Mouse (Mus musculus) liver, embryonic 11.5 days (tissue): ENCODE data around the gene Fancc. TPM values are rescaled to one million over a fixed set of nuclear protein-coding genes. Genes with fewer than 3 reads are reported as not detected.

Experiments
- ATAC-seq: fragments of 200-750 bp; cut with Nextera tagmentation; replicated peaks from 2 replicates; pipeline ENCODE4 v1.8.0; 2017; ENCODE audit warnings: moderate number of reproducible peaks, mild to moderate bottlenecking, moderate TSS enrichment, moderate library complexity; ENCODE audit not compliant: low FRiP score
- DNase-seq: peaks from one replicate; pipeline ENCODE4 v3.0.0-alpha.2; 2017; ENCODE audit warnings: low spot score
- H3K27ac ChIP-seq: fragments of 300-500 bp; sonication (generic); 2 replicates; pipeline ENCODE4 v1.5.1; 2014; ENCODE audit warnings: mild to moderate bottlenecking, low read depth, low read length, control low read depth
- H3K27me3 ChIP-seq: fragments of 300-500 bp; sonication (generic); replicated peaks from 2 replicates; pipeline ENCODE4 v1.6.1; 2014; ENCODE audit warnings: low read length, mixed read lengths; ENCODE audit not compliant: control insufficient read depth, insufficient read depth
- H3K36me3 ChIP-seq: fragments of 300-500 bp; sonication (generic); 2 replicates; pipeline ENCODE4 v1.6.1; 2014; ENCODE audit warnings: mild to moderate bottlenecking, low read length, moderate library complexity, mixed read lengths; ENCODE audit not compliant: control insufficient read depth, insufficient read depth
- H3K4me1 ChIP-seq: fragments of 300-500 bp; sonication (generic); replicated peaks from 2 replicates; pipeline ENCODE4 v1.6.1; 2014; ENCODE audit warnings: low read length, mixed read lengths; ENCODE audit not compliant: control insufficient read depth, insufficient read depth
- H3K4me2 ChIP-seq: fragments of 300-500 bp; sonication (generic); 2 replicates; pipeline ENCODE4 v1.6.1; 2014; ENCODE audit warnings: mild to moderate bottlenecking, control low read depth, moderate library complexity
- H3K4me3 ChIP-seq: fragments of 300-500 bp; sonication (generic); 2 replicates; pipeline ENCODE4 v1.5.1; 2014; ENCODE audit warnings: low read depth, low read length, control low read depth
- H3K9ac ChIP-seq: fragments of 300-500 bp; sonication (generic); 2 replicates; pipeline ENCODE4 v1.6.1; 2014; ENCODE audit warnings: low read depth, low read length, control low read depth
- H3K9me3 ChIP-seq: fragments of 300-500 bp; sonication (generic); 2 replicates; pipeline ENCODE4 v1.6.1; 2016; ENCODE audit warnings: low read length, inconsistent platforms, mixed read lengths; ENCODE audit not compliant: control insufficient read depth
- WGBS: fragments of 180-500 bp; shearing (Covaris S2); extraction: QIAGEN DNeasy Blood & Tissue Kit; methylation state at CpG from one replicate; pipeline ENCODE4 v1.1.7; 2014; 5-methylcytosine and 5-hydroxymethylcytosine counted together
- polyA plus RNA-seq: library from polyadenylated mRNA; unstranded; fragments of >200 nt; fragmentation: Nextera tagmentation; extraction: Ambion mirVana; gene quantifications from 2 replicates; pipeline ENCODE4 v1.2.1, GENCODE M21; 2014

Fancc gene
- polyA plus RNA-seq, 1 experiment from 2014 or later, result 18.9 TPM

- Histone ChIP-seq H3K4me1 (peaks cover 28% of the 10 kb centered on the region), H3K36me3 (peaks cover 5% of the 10 kb centered on the region; the same call in 1 of the 2 replicates), H3K27me3 (no peaks in the 10 kb centered on the region), H3K9me3 (no peaks in the 10 kb centered on the region), H3K4me2 (no peak overlapping the region), H3K4me3 (no peak overlapping the region), H3K9ac (no peak overlapping the region), H3K27ac (no peak overlapping the region)
- peak; percentile 50 for ATAC-seq
- no peak for DNase-seq
- 70% methylated on average over 5 of the region's 5 CpGs for WGBS
These were observed 241.5 kb downstream of the Fancc start for GRCm38 (mm10) chr13:63255519-63256011.

GRCm38 (mm10) chr13:63253886-63254636 is 243.0 kb downstream of the Fancc start:
- no peak overlapping the region for H3K4me2 ChIP-seq
- ATAC-seq (no peak), DNase-seq (no peak)
- peaks cover 28% of the 10 kb centered on the region for H3K4me1 ChIP-seq
- H3K36me3 ChIP-seq, result peaks cover 5% of the 10 kb centered on the region; the same call in 1 of the 2 replicates
- H3K27me3 ChIP-seq, result no peaks in the 10 kb centered on the region
- H3K27ac ChIP-seq, result no peak overlapping the region
- H3K9me3 ChIP-seq, result no peaks in the 10 kb centered on the region
- 84% methylated on average over 7 of the region's 7 CpGs for WGBS
- H3K4me3 ChIP-seq, result no peak overlapping the region
- H3K9ac ChIP-seq, result no peak overlapping the region

GRCm38 (mm10) chr13:63253147-63253546 is 243.9 kb downstream of the Fancc start:
- no peak overlapping the region for H3K9ac ChIP-seq
- H3K27ac ChIP-seq, result no peak overlapping the region
- no peaks in the 10 kb centered on the region for H3K9me3 ChIP-seq
- DNase-seq (no peak), ATAC-seq (no peak)
- peaks cover 5% of the 10 kb centered on the region; the same call in 1 of the 2 replicates for H3K36me3 ChIP-seq
- 47% methylated on average over 5 of the region's 5 CpGs for WGBS
- peaks cover 28% of the 10 kb centered on the region for H3K4me1 ChIP-seq
- H3K4me2 ChIP-seq, result no peak overlapping the region
- H3K4me3 ChIP-seq, result no peak overlapping the region
- no peaks in the 10 kb centered on the region for H3K27me3 ChIP-seq

GRCm38 (mm10) chr13:63252295-63253010 is 244.6 kb downstream of the Fancc start:
- Histone ChIP-seq H3K27me3 (no peaks in the 10 kb centered on the region), H3K9me3 (no peaks in the 10 kb centered on the region), H3K27ac (no peak overlapping the region), H3K4me1 (peaks cover 28% of the 10 kb centered on the region), H3K4me3 (no peak overlapping the region), H3K36me3 (peaks cover 3% of the 10 kb centered on the region; the same call in 1 of the 2 replicates), H3K4me2 (no peak overlapping the region), H3K9ac (no peak overlapping the region)
- no peak for ATAC-seq
- WGBS, result 98% methylated on average over 2 of the region's 2 CpGs
- no peak for DNase-seq

- H3K4me2 ChIP-seq, result no peak overlapping the region
- peaks cover 2% of the 10 kb centered on the region; the same call in 1 of the 2 replicates for H3K36me3 ChIP-seq
- peaks cover 28% of the 10 kb centered on the region for H3K4me1 ChIP-seq
- H3K9me3 ChIP-seq, result no peaks in the 10 kb centered on the region
- DNase-seq (no peak), ATAC-seq (no peak)
- no peaks in the 10 kb centered on the region for H3K27me3 ChIP-seq
- H3K9ac ChIP-seq, result no peak overlapping the region
- H3K27ac ChIP-seq, result no peak overlapping the region
- 80% methylated on average over 12 of the region's 12 CpGs for WGBS
- no peak overlapping the region for H3K4me3 ChIP-seq
These were observed 245.8 kb downstream of the Fancc start for GRCm38 (mm10) chr13:63251118-63251889.

GRCm38 (mm10) chr13:63250441-63250980 is 246.6 kb downstream of the Fancc start:
- Histone ChIP-seq H3K36me3 (peaks cover 2% of the 10 kb centered on the region; the same call in 1 of the 2 replicates), H3K9ac (no peak overlapping the region), H3K4me2 (no peak overlapping the region), H3K4me3 (no peak overlapping the region), H3K27me3 (no peaks in the 10 kb centered on the region), H3K9me3 (no peaks in the 10 kb centered on the region), H3K27ac (no peak overlapping the region), H3K4me1 (peaks cover 23% of the 10 kb centered on the region)
- DNase-seq (no peak), ATAC-seq (no peak)
- WGBS, result 87% methylated on average over 8 of the region's 8 CpGs

GRCm38 (mm10) chr13:63249741-63250431 is 247.2 kb downstream of the Fancc start:
- no peak overlapping the region for H3K27ac ChIP-seq
- H3K36me3 ChIP-seq, result no peaks in the 10 kb centered on the region; the same call in 1 of the 2 replicates
- no peak overlapping the region for H3K4me3 ChIP-seq
- H3K4me1 ChIP-seq, result peaks cover 17% of the 10 kb centered on the region
- ATAC-seq, result no peak
- 81% methylated on average over 8 of the region's 8 CpGs for WGBS
- DNase-seq, result no peak
- no peaks in the 10 kb centered on the region for H3K27me3 ChIP-seq
- H3K4me2 ChIP-seq, result no peak overlapping the region
- no peaks in the 10 kb centered on the region for H3K9me3 ChIP-seq
- H3K9ac ChIP-seq, result no peak overlapping the region

GRCm38 (mm10) chr13:63249171-63249570 is 247.9 kb downstream of the Fancc start:
- ATAC-seq (no peak), DNase-seq (no peak)
- WGBS, result 78% methylated on average over 7 of the region's 7 CpGs
- H3K9me3 ChIP-seq, result no peaks in the 10 kb centered on the region
- H3K4me3 ChIP-seq, result no peak overlapping the region
- H3K27ac ChIP-seq, result no peak overlapping the region
- H3K4me1 ChIP-seq, result peaks cover 10% of the 10 kb centered on the region
- no peaks in the 10 kb centered on the region for H3K27me3 ChIP-seq
- no peak overlapping the region for H3K4me2 ChIP-seq
- H3K36me3 ChIP-seq, result no peaks in the 10 kb centered on the region; the same call in 1 of the 2 replicates
- H3K9ac ChIP-seq, result no peak overlapping the region
